Mouse (Mus musculus) left cerebral cortex, adult 8-10 months (tissue): ENCODE data around the gene Pde4d. TPM values are rescaled to one million over a fixed set of nuclear protein-coding genes. Genes with fewer than 3 reads are reported as not detected.

Experiments
- DNase-seq, 2 experiments: peaks; one replicate each; pipeline ENCODE4 v3.0.0; 2022; ENCODE audit warnings: low spot score in 2 of 2
- total RNA-seq, 4 experiments: library from RNA; stranded (reverse); gene quantifications; 2 replicates each; pipeline ENCODE4 v1.2.4; 2022

Pde4d gene
- total RNA-seq, 4 experiments from 2014 or later = 92.8 to 110 (median 99.5) TPM

DNA sequence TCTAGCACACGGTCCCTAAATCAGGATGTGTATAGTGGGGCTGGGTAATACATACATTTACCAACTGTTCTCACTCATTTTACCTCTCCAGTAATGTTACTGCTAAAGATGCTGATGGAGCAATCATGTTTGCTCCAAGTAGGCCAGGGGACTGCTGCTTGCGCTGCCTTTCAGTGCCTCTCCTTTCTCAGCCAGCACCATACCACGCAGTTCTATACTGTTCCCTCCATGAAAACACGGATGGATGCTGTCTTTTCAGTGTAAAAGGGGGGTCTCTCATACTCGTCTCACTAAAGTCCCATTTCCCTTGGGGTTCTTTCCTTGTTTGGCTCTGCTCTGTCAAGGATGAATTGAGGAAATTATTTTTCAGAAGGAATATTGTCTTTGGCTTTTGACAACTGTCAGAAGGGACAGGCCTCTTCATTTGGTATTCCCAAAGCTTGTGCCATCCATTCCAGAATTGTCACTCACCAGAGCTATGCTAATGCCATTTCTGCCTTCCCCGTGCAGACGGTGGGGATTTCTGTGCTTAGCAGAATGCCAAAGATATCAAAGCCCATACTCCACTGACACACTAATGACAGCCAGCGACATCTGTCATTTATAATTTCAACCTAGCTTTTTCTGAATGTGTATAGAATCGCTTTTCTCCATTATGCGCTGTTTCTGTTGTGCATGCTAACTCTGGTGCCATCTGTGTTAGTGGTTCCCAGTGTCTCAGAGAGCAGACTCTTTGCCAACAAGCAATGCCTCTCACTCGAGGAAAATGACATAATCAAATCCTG lies 1099.2 kb downstream of the Pde4d start:
- DNase-seq = no peak

DNA sequence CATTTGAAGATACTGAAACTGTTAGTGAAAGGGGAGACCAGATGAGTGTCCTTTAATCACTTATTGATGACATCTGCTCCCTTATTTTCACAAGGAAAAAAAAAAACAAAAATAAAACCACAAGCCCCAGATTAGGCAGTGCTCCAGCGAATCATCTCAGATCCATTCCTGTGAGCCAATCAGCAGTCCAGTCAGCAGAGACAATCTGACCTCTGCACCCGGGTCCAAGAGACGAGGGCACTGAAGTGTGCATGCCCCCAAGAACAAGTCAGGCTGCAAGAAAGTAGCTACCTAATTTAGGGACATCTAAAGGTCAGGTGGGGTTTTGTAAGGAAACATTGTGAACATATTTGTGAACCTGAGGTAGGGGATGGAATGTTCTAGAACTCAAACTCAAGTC lies 1102.1 kb downstream of the Pde4d start:
- DNase-seq = no peak

DNA sequence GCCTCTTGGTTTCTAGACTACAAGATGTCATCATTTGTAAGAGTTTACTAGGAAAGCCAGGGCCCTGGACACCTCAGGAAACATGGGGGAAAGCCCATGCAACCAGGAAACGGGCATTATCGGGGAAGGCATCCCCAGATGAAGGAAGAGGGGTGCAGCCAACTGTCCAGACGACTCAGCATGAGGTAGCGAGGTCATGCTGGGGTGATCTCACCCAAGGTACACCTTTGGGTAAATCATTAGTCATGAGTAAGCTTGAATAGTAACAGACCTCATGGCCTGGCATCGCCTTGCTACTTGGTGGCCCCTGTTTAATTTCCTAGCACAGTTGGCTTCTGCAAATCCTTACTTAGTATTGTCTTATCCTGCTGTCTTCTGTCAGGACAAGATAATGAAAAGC lies 1105.8 kb downstream of the Pde4d start:
- no peak for DNase-seq

DNA sequence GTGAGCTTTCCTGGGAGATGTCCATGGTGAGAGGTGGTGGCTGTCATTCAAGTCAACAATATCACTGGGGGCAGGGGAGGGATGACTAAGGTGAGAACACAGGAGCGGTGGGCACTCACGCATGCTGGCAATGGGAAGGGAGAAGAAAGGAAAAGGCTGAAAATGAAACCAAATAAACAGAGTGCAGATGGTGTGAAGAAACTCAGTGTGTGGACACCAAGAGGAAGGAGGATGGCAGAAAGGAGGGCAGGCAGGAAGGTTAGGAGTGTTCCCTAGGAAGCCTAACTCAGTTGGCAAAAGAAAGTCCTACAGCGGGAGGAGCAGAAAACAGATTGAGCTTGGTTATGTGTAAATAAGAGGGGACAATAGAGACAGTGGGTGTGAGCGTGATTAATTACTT lies 1107.1 kb downstream of the Pde4d start:
- DNase-seq = no peak

DNA sequence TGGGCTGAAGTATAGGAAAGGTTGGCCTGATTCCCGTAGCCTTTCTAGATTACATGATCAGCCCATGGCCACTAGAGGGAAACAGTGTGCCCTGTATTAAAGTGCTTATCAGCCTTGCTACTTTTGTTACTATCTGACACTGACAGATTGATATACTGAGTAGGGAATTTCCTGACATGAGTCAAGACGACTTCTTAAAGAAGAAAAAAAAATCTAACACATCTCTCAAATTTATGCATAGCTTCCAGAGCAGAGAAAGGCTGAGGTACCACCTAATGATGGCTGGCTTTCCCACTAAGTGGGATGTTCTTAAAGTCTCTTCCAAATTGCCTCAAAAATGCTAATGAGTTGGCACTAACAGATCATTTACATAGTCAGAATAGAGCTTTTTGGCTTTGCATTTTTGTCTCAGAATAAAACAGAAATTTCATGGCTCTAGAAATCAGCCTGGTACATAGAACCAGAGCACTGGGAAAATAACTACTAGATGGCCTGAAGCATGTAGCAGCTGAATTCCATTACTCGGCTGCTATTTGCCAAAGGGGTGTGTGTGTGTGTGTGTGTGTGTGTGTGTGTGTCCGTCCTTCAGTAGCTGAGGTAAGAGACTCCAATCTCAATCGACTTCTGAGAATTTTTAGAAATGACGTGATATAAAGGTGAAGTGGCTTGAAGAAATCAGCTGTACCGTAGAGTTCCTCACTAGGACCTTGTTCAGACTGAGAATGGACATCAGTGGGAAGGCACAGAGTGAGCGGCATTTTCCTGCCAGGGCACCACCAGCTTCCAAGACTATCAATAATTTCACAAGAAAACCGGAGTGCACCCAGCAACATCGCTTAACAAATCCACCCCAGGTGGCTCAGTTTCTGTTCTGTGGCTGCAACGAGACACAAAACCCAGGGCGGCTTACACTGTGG lies 1108.9 kb downstream of the Pde4d start:
- DNase-seq = peak in 1 of 2 experiments; percentile 24

DNA sequence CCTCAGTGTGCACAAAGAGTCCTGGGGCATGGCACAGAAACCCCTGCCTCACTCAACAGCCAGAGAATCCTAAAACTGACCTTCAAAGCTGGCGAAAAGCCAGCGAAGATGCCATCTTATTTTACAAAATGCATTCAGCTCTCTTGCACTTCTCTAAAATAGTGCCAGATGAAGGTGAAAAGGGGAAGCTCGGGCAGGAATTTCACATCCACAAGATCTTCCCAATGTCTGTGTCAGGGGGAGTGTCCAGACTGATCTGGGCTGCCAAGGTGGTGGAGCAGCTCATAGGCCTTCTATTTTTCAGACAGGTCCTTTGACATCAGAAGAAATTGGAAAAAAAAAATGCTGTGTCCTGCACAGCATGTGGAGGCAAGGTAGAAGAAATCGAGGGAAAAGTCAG lies 1110.5 kb downstream of the Pde4d start:
- DNase-seq = no peak

DNA sequence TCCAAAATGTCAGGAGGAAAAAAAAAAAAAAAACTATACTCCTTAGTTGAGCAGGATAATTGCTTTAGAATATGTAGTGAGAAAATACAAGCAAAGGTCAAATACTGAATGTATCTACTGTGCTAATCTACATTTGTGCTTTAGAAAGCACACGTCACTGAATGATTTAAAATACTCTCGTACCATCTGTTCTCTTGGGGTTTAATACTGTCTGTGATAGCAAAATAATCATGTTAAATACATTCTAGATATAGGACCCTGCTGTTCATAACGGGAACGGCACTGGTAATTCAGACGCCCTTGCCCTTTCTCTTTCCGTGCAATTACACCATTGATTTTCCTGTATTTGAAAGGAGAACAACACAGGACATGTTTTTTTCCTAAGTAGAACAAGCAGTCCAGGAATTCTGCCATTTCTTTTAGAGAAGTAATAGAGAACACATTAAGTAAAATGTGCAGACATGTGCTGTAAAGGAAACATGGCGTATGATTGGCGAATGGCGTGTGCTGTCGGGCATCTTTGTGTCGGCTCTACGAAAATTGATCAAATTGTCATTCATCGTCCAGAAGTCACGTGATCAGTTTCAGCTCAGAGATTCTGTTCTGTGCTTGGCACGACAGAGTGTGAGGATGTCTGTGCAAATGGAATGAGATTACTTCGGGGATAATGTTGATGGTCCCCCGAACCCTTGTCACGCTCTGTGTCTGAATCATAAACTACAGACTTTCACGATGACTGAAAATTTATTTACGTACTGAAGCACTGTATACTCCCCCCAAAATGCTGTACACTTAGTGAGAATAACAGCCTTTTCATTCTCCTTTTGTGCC lies 1119.1 kb downstream of the Pde4d start:
- DNase-seq = no peak

DNA sequence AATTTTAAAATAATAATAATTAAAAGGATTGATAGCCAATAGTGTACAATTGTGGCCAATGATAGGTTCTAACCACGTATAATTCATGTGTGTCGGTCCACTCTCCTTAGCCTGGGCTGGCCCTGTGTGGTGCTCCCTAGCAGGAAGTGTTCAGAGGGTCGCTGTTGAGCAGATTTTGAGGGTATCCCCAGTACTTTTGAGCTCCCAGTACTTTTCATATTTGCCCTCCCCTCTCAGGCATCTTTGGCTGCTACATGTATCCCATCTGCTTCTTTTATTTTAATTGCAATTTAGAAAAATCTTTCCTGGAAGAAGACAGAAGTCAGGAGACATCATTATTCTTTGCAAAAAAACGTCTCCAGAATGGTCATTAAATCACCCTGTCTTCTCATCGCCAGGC lies 1119.7 kb downstream of the Pde4d start:
- DNase-seq = no peak

DNA sequence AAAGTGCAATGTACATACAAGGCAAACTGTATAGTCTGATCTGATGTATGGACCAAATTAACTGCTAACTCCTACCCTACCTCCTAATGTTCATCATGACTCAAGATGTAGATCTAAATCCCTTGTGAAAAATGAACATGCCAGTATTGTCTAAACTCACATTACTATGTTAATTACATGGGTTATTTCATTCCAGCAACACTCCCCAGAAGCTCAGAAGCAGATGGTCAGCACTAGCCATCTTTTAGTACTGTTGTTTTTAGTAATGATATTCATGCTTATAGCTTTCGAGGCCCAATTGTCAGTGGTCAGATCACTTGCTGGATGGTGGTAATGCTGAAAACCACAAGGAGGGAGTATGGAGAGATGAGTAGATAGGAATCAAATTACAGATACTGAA lies 1127.0 kb downstream of the Pde4d start:
- DNase-seq = no peak

DNA sequence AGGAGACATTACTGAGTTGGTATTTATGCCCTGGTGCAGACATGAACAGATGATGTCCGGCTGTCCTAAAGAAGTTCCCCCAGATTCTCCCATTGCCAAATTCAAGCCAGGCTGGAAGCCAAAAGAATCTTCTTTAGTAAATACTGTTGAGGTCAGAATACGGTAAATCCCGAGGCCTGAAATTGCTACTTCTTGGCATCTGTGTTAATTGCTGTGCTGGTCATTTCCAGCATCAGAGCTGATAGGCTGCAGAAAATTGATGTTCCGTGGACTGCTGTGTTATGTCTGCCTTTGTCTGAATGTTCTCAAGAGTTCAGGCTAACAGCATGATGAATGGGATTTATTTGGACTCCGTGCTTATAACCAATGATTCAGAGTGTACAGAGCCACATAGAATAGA lies 1127.7 kb downstream of the Pde4d start:
- DNase-seq = no peak

DNA sequence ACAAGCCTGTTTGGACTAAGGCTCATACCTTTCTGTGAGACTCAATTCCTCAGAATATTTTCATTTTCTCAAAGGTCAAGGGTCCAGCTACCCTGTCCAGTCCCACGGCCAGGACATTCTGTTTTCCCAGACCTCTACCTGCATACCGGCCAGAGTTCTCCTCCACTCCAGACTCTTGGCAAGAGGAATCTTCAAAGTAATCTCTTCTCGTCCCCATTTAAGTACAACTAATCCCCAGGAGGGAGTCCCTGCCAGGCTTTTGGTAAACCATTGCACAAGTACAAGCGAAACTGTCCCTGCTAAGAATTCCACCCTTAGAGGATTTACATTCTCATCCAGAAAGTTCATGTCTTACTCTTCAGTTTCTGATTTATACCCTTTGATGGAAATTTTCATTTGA lies 1128.2 kb downstream of the Pde4d start:
- DNase-seq = no peak

DNA sequence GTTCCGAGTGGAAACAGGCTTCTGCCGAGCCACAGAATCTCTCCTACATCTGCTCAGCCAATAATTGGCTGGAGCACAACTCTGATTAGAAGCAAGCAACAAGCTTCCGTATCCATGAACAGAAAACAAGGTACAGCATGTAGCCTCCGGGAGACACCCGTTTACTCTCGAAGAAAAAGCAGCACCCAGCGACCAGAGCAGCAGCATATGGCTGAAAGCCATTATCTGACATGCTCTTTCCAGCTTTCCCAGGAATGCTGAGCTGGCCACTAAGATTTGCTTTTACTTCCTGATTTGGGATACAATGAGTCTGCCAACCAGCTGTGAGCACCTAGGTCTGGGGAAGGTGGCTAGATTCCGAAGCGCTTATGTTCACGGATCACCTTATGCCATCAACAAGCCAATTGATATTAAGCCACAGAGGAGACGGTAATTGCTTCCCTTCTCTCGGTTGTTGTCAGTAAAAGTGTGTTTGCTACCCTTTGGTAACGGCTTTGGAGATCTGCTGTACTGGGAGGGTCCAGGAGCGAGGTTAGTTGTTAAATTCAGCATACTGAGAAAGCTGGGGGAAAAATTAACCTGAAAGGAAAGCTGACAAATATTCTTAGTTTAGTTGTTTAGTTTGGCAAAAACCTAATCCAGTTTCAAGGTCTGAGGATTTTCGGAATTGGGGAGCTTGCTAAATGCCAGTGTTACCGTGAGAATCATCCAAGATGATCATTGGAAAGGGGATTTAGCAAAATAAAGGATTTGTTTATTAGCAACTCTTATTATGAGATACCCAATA lies 1131.7 kb downstream of the Pde4d start:
- no peak for DNase-seq

DNA sequence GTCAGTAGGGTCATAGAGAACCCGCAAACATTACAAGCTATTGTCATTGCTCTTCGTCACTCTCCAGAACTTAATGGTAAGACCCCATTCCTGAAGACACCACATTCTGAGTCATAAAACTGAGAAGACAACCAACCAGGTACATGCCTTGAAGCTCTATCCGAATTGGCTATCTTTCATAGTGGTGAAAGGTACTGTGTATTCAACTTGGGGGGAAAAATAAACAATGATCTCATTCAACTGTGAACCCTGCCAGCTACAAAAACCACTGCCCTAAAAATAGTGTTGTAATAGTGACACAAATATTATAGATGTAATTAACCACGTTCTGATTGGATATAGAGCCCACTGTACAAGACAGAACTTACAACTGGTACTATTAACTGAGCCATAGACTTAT lies 1140.3 kb downstream of the Pde4d start:
- no peak for DNase-seq

DNA sequence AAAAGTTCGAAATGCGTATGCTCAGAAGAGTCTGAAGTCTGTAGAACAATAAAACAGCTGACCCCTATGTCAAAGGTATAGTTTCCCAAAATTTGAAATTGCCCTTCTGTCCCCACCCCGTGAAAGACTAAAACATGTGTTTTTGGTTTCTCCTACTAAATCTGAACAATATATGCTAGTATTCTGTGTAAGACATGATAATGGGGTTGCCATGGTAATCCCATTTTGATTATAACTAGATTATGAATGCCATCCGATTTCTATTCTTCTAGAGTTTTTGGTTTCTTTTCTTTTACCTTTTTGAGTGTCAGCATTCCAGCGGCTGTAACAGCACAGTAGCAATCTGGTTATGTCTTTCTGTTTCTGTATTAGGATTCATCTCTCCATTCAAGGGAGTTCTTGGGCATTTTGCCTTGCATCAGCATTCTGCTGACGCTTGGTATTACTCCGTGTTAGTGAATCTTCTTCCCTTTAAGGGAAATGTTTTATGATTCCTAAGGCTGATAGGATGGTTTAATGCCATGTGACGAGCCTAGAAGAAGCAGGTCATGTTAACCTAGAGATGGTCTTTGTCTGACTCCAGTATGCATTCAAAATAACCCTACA lies 1142.5 kb downstream of the Pde4d start:
- DNase-seq = no peak

DNA sequence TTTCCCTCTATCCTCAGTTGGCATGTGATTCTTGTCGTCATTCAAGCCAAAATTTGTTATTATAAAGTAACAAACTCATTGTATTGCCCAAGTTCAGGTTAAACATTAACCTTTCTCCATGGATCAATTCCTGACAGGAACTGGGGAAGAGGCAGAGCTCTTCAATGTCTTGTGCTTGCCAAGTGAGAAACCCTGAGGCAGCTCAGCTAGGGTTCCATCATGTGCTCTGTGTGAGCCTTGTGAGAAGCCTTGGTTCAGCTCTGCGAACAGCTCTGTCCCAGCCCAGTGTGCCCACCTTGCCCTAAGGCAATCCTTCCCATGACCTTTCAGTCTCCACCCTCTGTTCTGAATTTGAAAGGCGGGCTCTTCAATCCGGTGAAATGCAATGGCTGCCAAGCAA lies 1150.0 kb downstream of the Pde4d start:
- no peak for DNase-seq

DNA sequence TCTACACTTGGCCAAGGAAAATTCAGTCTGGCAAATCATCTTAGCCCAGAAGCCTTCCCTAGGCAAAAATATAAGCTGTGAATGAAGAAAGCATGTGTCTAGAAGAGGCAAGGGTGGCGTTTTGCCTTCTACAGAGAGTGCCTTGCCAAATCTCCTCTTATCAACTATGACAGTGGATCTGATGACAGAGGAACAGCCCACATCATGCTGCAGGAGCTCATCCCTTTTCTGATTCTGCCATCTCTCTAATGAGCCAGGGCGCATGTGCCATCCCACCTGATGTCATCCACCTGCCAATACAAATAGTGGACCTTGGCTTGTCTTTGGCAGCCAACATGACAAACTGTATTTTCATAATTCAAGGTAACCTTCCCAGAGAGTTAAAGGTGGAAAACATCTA lies 1154.3 kb downstream of the Pde4d start:
- DNase-seq = no peak

DNA sequence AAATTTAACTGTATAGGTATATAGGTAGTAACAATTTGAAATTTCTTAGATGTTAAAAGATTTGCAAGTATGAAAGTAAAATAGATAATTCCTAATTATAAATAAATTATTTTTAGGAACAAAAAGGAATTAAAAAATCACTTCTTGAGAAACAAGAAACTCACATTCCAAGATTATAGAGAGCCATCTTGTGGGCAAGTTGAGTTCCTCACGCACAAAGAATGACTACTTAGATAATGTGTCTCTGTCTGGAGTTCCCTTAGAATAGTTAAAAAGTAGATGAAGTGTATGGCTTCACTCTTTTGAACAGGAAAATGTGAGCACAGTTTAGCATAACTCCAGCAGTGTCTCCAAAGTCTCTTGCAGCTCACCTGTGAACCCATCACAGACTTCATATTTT lies 1155.4 kb downstream of the Pde4d start:
- no peak for DNase-seq

DNA sequence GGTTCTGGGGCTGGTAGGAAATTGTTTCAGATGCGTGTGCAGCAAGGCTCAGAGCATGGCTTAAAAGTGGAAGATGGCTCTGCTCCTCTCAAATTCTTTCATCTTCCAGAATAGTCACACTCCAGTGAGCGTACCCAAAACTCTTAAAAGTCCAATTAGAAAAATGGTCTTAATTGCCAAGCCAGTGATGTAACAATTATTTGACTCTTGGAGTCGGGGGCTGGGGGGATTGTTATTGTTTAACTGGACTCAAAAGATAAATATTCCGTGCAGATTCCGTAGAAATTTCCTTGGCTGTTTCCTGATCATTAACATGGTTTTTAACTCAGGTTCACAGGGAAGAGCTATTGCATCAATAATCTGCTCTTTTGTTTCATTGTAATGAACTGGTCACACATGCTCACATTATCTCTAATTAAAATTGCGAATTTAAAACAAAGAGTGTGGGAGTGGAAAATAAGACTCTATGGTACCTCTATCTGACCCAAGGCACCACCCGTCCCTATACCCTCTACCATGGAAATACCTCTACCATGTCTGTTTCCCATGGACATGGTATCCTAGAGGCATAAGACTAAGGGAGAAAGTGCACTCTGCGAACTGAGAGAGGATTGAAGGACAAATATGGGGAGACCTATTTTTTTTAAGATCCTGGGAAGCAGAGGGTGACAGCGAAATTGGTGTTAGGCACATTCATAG lies 1159.5 kb downstream of the Pde4d start:
- no peak for DNase-seq

DNA sequence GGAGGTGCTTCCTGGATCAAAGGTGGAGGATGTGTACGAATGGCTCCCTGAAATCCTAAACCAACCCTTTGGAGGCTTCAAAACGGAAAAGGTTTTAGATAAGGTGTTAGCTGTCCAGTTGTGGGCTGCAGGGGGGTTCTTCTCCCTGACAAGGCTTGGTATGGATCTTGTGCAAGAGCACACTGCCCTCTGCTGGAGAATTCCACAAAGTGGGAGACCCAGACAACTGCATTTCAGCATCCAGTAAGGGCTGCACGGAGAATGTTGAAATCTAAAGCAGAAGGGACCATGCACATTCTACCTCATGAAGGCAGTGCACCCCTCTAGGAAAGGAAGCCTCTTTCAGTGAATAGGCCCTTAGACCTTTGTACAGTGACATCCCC lies 1160.0 kb downstream of the Pde4d start:
- peak; percentile 32 to 37 for DNase-seq

DNA sequence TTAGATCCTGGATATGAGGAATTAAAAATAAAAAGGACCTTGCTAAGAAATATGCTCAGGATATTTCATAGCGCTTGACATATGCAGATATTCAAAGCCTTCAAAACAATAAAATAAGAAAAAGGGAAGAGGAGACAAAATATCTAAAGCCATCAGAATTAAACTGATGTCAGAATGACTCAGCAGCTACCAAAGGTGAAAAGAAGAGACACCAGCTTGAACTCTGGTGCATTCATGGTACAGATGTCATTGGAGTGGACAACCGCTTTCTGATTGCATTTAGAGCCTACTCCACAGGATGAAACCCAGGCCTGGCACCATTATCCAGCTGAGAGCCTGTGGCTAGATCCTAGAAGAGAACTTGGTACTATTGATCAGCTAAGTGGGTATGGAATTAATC lies 1161.0 kb downstream of the Pde4d start:
- DNase-seq = no peak
